Mouse (Mus musculus): Measurements from ENCODE around the gene Gabbr2. TPM values are rescaled to one million over a fixed set of nuclear protein-coding genes. Genes with fewer than 3 reads are reported as not detected.

Gene Gabbr2
- polyA plus RNA-seq, 1 experiment from 2014 or later, result 0.20 TPM

GRCm38 (mm10) chr4:46916786-46917185 is 74.9 kb downstream of the Gabbr2 start:
- H3K4me3 ChIP-seq (ENCODE audit: low read depth, low read length), result no peak overlapping the region
- ATAC-seq (ENCODE audit: insufficient number of reproducible peaks, low FRiP score, low TSS enrichment, low read depth) (no peak), DNase-seq (ENCODE audit: low spot score) (no peak)
- no peak overlapping the region for H3K4me2 ChIP-seq (ENCODE audit: low read depth, severe bottlenecking)
- no peaks in the 10 kb centered on the region for H3K9me3 ChIP-seq (ENCODE audit: control insufficient read depth, low read length)
- no peaks in the 10 kb centered on the region for H3K4me1 ChIP-seq (ENCODE audit: control insufficient read depth, insufficient read depth, low read length)
- 75% methylated on average over 6 of the region's 6 CpGs for WGBS
- H3K36me3 ChIP-seq (ENCODE audit: control insufficient read depth, insufficient read depth, low read length), result no peaks in the 10 kb centered on the region
- no peaks in the 10 kb centered on the region for H3K27me3 ChIP-seq (ENCODE audit: control insufficient read depth, insufficient read depth, low read length)
- H3K27ac ChIP-seq (replicated peaks; ENCODE audit: low read depth, low read length), result no peak overlapping the region
- H3K9ac ChIP-seq (ENCODE audit: low read length), result no peak overlapping the region

- DNase-seq (ENCODE audit: low spot score) (no peak), ATAC-seq (ENCODE audit: insufficient number of reproducible peaks, low FRiP score, low TSS enrichment, low read depth) (no peak)
- Histone ChIP-seq H3K4me3 (ENCODE audit: low read depth, low read length) (no peak overlapping the region), H3K27me3 (ENCODE audit: control insufficient read depth, insufficient read depth, low read length) (no peaks in the 10 kb centered on the region), H3K36me3 (ENCODE audit: control insufficient read depth, insufficient read depth, low read length) (no peaks in the 10 kb centered on the region), H3K27ac (replicated peaks; ENCODE audit: low read depth, low read length) (no peak overlapping the region), H3K4me2 (ENCODE audit: low read depth, severe bottlenecking) (no peak overlapping the region), H3K9ac (ENCODE audit: low read length) (no peak overlapping the region), H3K4me1 (ENCODE audit: control insufficient read depth, insufficient read depth, low read length) (no peaks in the 10 kb centered on the region), H3K9me3 (ENCODE audit: control insufficient read depth, low read length) (no peaks in the 10 kb centered on the region)
- WGBS, result 89% methylated on average over 12 of the region's 12 CpGs
These were observed 75.7 kb downstream of the Gabbr2 start for GRCm38 (mm10) chr4:46915934-46916333.

GRCm38 (mm10) chr4:46915476-46915875 is 76.2 kb downstream of the Gabbr2 start:
- H3K4me1 ChIP-seq (ENCODE audit: control insufficient read depth, insufficient read depth, low read length), result no peaks in the 10 kb centered on the region
- H3K9ac ChIP-seq (ENCODE audit: low read length), result no peak overlapping the region
- ATAC-seq (ENCODE audit: insufficient number of reproducible peaks, low FRiP score, low TSS enrichment, low read depth) (no peak), DNase-seq (ENCODE audit: low spot score) (no peak)
- WGBS, result 90% methylated on average over 14 of the region's 14 CpGs
- H3K4me3 ChIP-seq (ENCODE audit: low read depth, low read length), result no peak overlapping the region
- H3K36me3 ChIP-seq (ENCODE audit: control insufficient read depth, insufficient read depth, low read length), result no peaks in the 10 kb centered on the region
- H3K4me2 ChIP-seq (ENCODE audit: low read depth, severe bottlenecking), result no peak overlapping the region
- no peak overlapping the region for H3K27ac ChIP-seq (replicated peaks; ENCODE audit: low read depth, low read length)
- no peaks in the 10 kb centered on the region for H3K9me3 ChIP-seq (ENCODE audit: control insufficient read depth, low read length)
- H3K27me3 ChIP-seq (ENCODE audit: control insufficient read depth, insufficient read depth, low read length), result no peaks in the 10 kb centered on the region

GRCm38 (mm10) chr4:46914606-46915005 is 77.1 kb downstream of the Gabbr2 start:
- no peak overlapping the region for H3K4me3 ChIP-seq (ENCODE audit: low read depth, low read length)
- WGBS, result 90% methylated on average over 6 of the region's 6 CpGs
- ATAC-seq (ENCODE audit: insufficient number of reproducible peaks, low FRiP score, low TSS enrichment, low read depth), result no peak
- no peaks in the 10 kb centered on the region for H3K4me1 ChIP-seq (ENCODE audit: control insufficient read depth, insufficient read depth, low read length)
- H3K4me2 ChIP-seq (ENCODE audit: low read depth, severe bottlenecking), result no peak overlapping the region
- H3K27me3 ChIP-seq (ENCODE audit: control insufficient read depth, insufficient read depth, low read length), result no peaks in the 10 kb centered on the region
- no peak overlapping the region for H3K27ac ChIP-seq (replicated peaks; ENCODE audit: low read depth, low read length)
- no peak overlapping the region for H3K9ac ChIP-seq (ENCODE audit: low read length)
- no peaks in the 10 kb centered on the region for H3K36me3 ChIP-seq (ENCODE audit: control insufficient read depth, insufficient read depth, low read length)
- H3K9me3 ChIP-seq (ENCODE audit: control insufficient read depth, low read length), result no peaks in the 10 kb centered on the region; the same call in 1 of the 2 replicates
- no peak for DNase-seq (ENCODE audit: low spot score)

GRCm38 (mm10) chr4:46906036-46906691 is 85.5 kb downstream of the Gabbr2 start:
- WGBS, result 52% methylated on average over 3 of the region's 3 CpGs
- no peaks in the 10 kb centered on the region for H3K4me1 ChIP-seq (ENCODE audit: control insufficient read depth, insufficient read depth, low read length)
- no peaks in the 10 kb centered on the region for H3K27me3 ChIP-seq (ENCODE audit: control insufficient read depth, insufficient read depth, low read length)
- DNase-seq (ENCODE audit: low spot score), result no peak
- H3K27ac ChIP-seq (replicated peaks; ENCODE audit: low read depth, low read length), result no peak overlapping the region
- ATAC-seq (ENCODE audit: insufficient number of reproducible peaks, low FRiP score, low TSS enrichment, low read depth), result no peak
- no peak overlapping the region for H3K9ac ChIP-seq (ENCODE audit: low read length)
- no peaks in the 10 kb centered on the region; the same call in 1 of the 2 replicates for H3K9me3 ChIP-seq (ENCODE audit: control insufficient read depth, low read length)
- no peak overlapping the region for H3K4me3 ChIP-seq (ENCODE audit: low read depth, low read length)
- H3K36me3 ChIP-seq (ENCODE audit: control insufficient read depth, insufficient read depth, low read length), result no peaks in the 10 kb centered on the region
- no peak overlapping the region for H3K4me2 ChIP-seq (ENCODE audit: low read depth, severe bottlenecking)

GRCm38 (mm10) chr4:46905152-46905551 is 86.5 kb downstream of the Gabbr2 start:
- no peak overlapping the region for H3K27ac ChIP-seq (replicated peaks; ENCODE audit: low read depth, low read length)
- 75% methylated on average over 3 of the region's 3 CpGs for WGBS
- no peaks in the 10 kb centered on the region for H3K27me3 ChIP-seq (ENCODE audit: control insufficient read depth, insufficient read depth, low read length)
- H3K4me1 ChIP-seq (ENCODE audit: control insufficient read depth, insufficient read depth, low read length), result no peaks in the 10 kb centered on the region
- DNase-seq (ENCODE audit: low spot score) (no peak), ATAC-seq (ENCODE audit: insufficient number of reproducible peaks, low FRiP score, low TSS enrichment, low read depth) (no peak)
- no peaks in the 10 kb centered on the region; the same call in 1 of the 2 replicates for H3K9me3 ChIP-seq (ENCODE audit: control insufficient read depth, low read length)
- no peak overlapping the region for H3K9ac ChIP-seq (ENCODE audit: low read length)
- H3K4me3 ChIP-seq (ENCODE audit: low read depth, low read length), result no peak overlapping the region
- H3K36me3 ChIP-seq (ENCODE audit: control insufficient read depth, insufficient read depth, low read length), result no peaks in the 10 kb centered on the region
- H3K4me2 ChIP-seq (ENCODE audit: low read depth, severe bottlenecking), result no peak overlapping the region

- H3K27ac ChIP-seq (replicated peaks; ENCODE audit: low read depth, low read length), result no peak overlapping the region
- WGBS, result 50% methylated on average over 12 of the region's 12 CpGs
- H3K4me2 ChIP-seq (ENCODE audit: low read depth, severe bottlenecking), result no peak overlapping the region
- no peaks in the 10 kb centered on the region; the same call in 1 of the 2 replicates for H3K9me3 ChIP-seq (ENCODE audit: control insufficient read depth, low read length)
- H3K36me3 ChIP-seq (ENCODE audit: control insufficient read depth, insufficient read depth, low read length), result no peaks in the 10 kb centered on the region
- no peaks in the 10 kb centered on the region for H3K4me1 ChIP-seq (ENCODE audit: control insufficient read depth, insufficient read depth, low read length)
- no peak for ATAC-seq (ENCODE audit: insufficient number of reproducible peaks, low FRiP score, low TSS enrichment, low read depth)
- H3K9ac ChIP-seq (ENCODE audit: low read length), result no peak overlapping the region
- no peak overlapping the region for H3K4me3 ChIP-seq (ENCODE audit: low read depth, low read length)
- no peaks in the 10 kb centered on the region for H3K27me3 ChIP-seq (ENCODE audit: control insufficient read depth, insufficient read depth, low read length)
- DNase-seq (ENCODE audit: low spot score), result no peak
These were observed 87.5 kb downstream of the Gabbr2 start for GRCm38 (mm10) chr4:46904129-46904528.

- H3K27me3 ChIP-seq (ENCODE audit: control insufficient read depth, insufficient read depth, low read length), result no peaks in the 10 kb centered on the region
- no peaks in the 10 kb centered on the region for H3K9me3 ChIP-seq (ENCODE audit: control insufficient read depth, low read length)
- DNase-seq (ENCODE audit: low spot score), result no peak
- no peak for ATAC-seq (ENCODE audit: insufficient number of reproducible peaks, low FRiP score, low TSS enrichment, low read depth)
- H3K27ac ChIP-seq (replicated peaks; ENCODE audit: low read depth, low read length), result no peak overlapping the region
- 73% methylated on average over 4 of the region's 4 CpGs for WGBS
- no peaks in the 10 kb centered on the region for H3K36me3 ChIP-seq (ENCODE audit: control insufficient read depth, insufficient read depth, low read length)
- H3K4me1 ChIP-seq (ENCODE audit: control insufficient read depth, insufficient read depth, low read length), result 0 out of 2 replicates have a peak, but pooled peaks cover 2% of the 10 kb centered on the region
- H3K4me3 ChIP-seq (ENCODE audit: low read depth, low read length), result no peak overlapping the region
- no peak overlapping the region for H3K9ac ChIP-seq (ENCODE audit: low read length)
- H3K4me2 ChIP-seq (ENCODE audit: low read depth, severe bottlenecking), result no peak overlapping the region
These were observed 93.1 kb downstream of the Gabbr2 start for GRCm38 (mm10) chr4:46898546-46898945.

Measured in limb, embryonic 11.5 days (tissue).